Mouse (Mus musculus): Measurements from ENCODE around the gene Wsb2.
"Not testable (repeated sequence)": the region's sequence is repeated elsewhere in the genome, so short reads cannot be mapped to it uniquely, and the experiment has no call there.

Gene Wsb2

GRCm38 (mm10) chr5:117383198-117383597, 26.1 kb downstream of the Wsb2 start:
- no peak for DNase-seq (ENCODE audit: extremely low read depth, low read depth, low spot score)

- no peak for DNase-seq (ENCODE audit: extremely low read depth, low read depth, low spot score)
These were observed 31.2 kb downstream of the Wsb2 start for GRCm38 (mm10) chr5:117388296-117388751.

- DNase-seq (ENCODE audit: extremely low read depth, low read depth, low spot score), result no peak
These were observed 31.8 kb downstream of the Wsb2 start, which contains the start of gene Rfc5 for GRCm38 (mm10) chr5:117388877-117389276. Rfc5 (minus strand) TSS chr5:117389047.

GRCm38 (mm10) chr5:117390895-117391294, 33.8 kb downstream of the Wsb2 start:
- no peak for DNase-seq (ENCODE audit: extremely low read depth, low read depth, low spot score)

- no peak for DNase-seq (ENCODE audit: extremely low read depth, low read depth, low spot score)
These were observed 38.7 kb downstream of the Wsb2 start for GRCm38 (mm10) chr5:117395834-117396233.

GRCm38 (mm10) chr5:117396596-117397014, 39.5 kb downstream of the Wsb2 start:
- no peak for DNase-seq (ENCODE audit: extremely low read depth, low read depth, low spot score)

- DNase-seq (ENCODE audit: extremely low read depth, low read depth, low spot score), result no peak
These were observed 40.3 kb downstream of the Wsb2 start for GRCm38 (mm10) chr5:117397371-117397770.

GRCm38 (mm10) chr5:117398007-117398550, 41.0 kb downstream of the Wsb2 start:
- no peak for DNase-seq (ENCODE audit: extremely low read depth, low read depth, low spot score)

- no peak for DNase-seq (ENCODE audit: extremely low read depth, low read depth, low spot score)
These were observed 42.2 kb downstream of the Wsb2 start for GRCm38 (mm10) chr5:117399281-117399680.

- DNase-seq (ENCODE audit: extremely low read depth, low read depth, low spot score), result no peak
These were observed 46.5 kb downstream of the Wsb2 start for GRCm38 (mm10) chr5:117403609-117404008.

GRCm38 (mm10) chr5:117404671-117405070, 47.6 kb downstream of the Wsb2 start:
- not testable (repeated sequence) for DNase-seq (ENCODE audit: extremely low read depth, low read depth, low spot score)

GRCm38 (mm10) chr5:117408216-117408615, 51.1 kb downstream of the Wsb2 start:
- no peak for DNase-seq (ENCODE audit: extremely low read depth, low read depth, low spot score)

GRCm38 (mm10) chr5:117409369-117409768, 52.3 kb downstream of the Wsb2 start:
- DNase-seq (ENCODE audit: extremely low read depth, low read depth, low spot score), result no peak

- no peak for DNase-seq (ENCODE audit: extremely low read depth, low read depth, low spot score)
These were observed 56.7 kb downstream of the Wsb2 start, which contains the start of gene Ksr2 for GRCm38 (mm10) chr5:117413507-117414501. Ksr2 (plus strand) TSS chr5:117414000.

GRCm38 (mm10) chr5:117414611-117415010, 57.5 kb downstream of the Wsb2 start:
- no peak for DNase-seq (ENCODE audit: extremely low read depth, low read depth, low spot score)

- DNase-seq (ENCODE audit: extremely low read depth, low read depth, low spot score), result no peak
These were observed 58.2 kb downstream of the Wsb2 start for GRCm38 (mm10) chr5:117415011-117415912.

- no peak for DNase-seq (ENCODE audit: extremely low read depth, low read depth, low spot score)
These were observed 60.3 kb downstream of the Wsb2 start for GRCm38 (mm10) chr5:117417442-117417841.

Data from fat pad, adult 2 months (tissue).